8 mouse cellular contexts compared by ENCODE assay signal in the genomic region with DNA sequence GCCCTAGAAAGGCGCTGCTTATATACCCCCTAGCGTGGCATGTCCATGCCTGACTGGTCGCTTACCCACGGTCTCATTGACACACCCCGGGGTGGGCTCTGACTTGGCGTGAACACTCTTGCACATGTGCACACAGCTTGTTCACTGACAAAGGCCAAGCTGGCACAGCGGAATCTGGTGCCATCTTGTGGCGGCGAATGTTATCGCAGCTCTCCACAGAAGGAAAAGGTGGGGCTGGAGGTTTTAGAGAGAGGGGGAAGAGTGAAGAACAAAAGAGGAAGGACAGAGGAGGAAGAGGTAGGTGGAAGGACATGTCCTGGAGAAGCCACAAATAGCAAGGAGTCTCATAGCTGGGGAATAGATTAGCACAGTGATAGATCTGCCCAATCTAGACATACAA. TPM values are rescaled to one million over a fixed set of nuclear protein-coding genes. Genes with fewer than 3 reads are reported as not detected.
DNase-seq lines count a peak whose midpoint lies in the region; ATAC-seq and TF ChIP-seq lines count a peak whose summit lies in the region.

No protein-coding gene starts in this region.

- no peak overlapping the region for H3K4me3 ChIP-seq in liver, embryonic 12.5 days
- H3K4me3 ChIP-seq in gastrocnemius, adult 2 months = peak overlapping the region; percentile 68
- H3K4me3 ChIP-seq in liver, adult 2 months (ENCODE audit: insufficient read depth, low read depth, low read length) = no peak overlapping the region
- H3K4me3 ChIP-seq in neural tube, embryonic 11.5 days (ENCODE audit: low read depth, low read length) = no peak overlapping the region

- 29% methylated on average over 10 of the region's 10 CpGs for WGBS in liver, embryonic 12.5 days (ENCODE audit: insufficient replicate concordance)
- WGBS in liver, adult 2 months = 38% methylated on average over 10 of the region's 10 CpGs
- WGBS in neural tube, embryonic 11.5 days = 36% methylated on average over 10 of the region's 10 CpGs

- H3K4me2 ChIP-seq in liver, embryonic 12.5 days = no peak overlapping the region
- H3K4me2 ChIP-seq in neural tube, embryonic 11.5 days (ENCODE audit: low read depth) = no peak overlapping the region

- no peaks in the 10 kb centered on the region for H3K79me2 ChIP-seq in liver, adult 2 months (ENCODE audit: control insufficient read depth, insufficient read depth, low read length)

- no peak for TF ChIP-seq POLR2A in liver, adult 2 months (IDR thresholded peaks at IDR 0.05; ENCODE audit: extremely low read depth, insufficient read depth, low read length)

- H3K4me1 ChIP-seq in liver, embryonic 12.5 days = no peaks in the 10 kb centered on the region
- no peaks in the 10 kb centered on the region for H3K4me1 ChIP-seq in liver, adult 2 months (ENCODE audit: control insufficient read depth, insufficient read depth, low read length)
- no peaks in the 10 kb centered on the region for H3K4me1 ChIP-seq in neural tube, embryonic 11.5 days (ENCODE audit: control insufficient read depth, insufficient read depth, low read length)

- TF ChIP-seq CTCF in gastrocnemius, adult 2 months (IDR thresholded peaks at IDR 0.05) = no peak; the same call in 1 of the 2 replicates
- peak; percentile 93 for TF ChIP-seq CTCF in liver, adult 2 months (IDR thresholded peaks at IDR 0.05; ENCODE audit: low read depth, low read length)

- intact Hi-C loops in gastrocnemius, adult 2 months (cut with DNase I) = loop anchor here (2.0 to 10.0 kb wide), 2 partner anchors 100 to 278 kb away; no protein-coding TSS in a partner anchor

- H3K27ac ChIP-seq in liver, embryonic 12.5 days = no peak overlapping the region
- no peak overlapping the region for H3K27ac ChIP-seq in gastrocnemius, adult 2 months
- no peak overlapping the region for H3K27ac ChIP-seq in liver, adult 2 months (replicated peaks; ENCODE audit: insufficient read depth, low read depth, low read length)
- H3K27ac ChIP-seq in neural tube, embryonic 11.5 days (ENCODE audit: low read depth, low read length) = no peak overlapping the region

- H3K9ac ChIP-seq in liver, embryonic 12.5 days = no peak overlapping the region
- H3K9ac ChIP-seq in liver, adult 2 months (ENCODE audit: low read depth, low read length) = no peak overlapping the region
- no peak overlapping the region for H3K9ac ChIP-seq in neural tube, embryonic 11.5 days (ENCODE audit: low read length)

- no peaks in the 10 kb centered on the region for H3K27me3 ChIP-seq in liver, embryonic 12.5 days (replicated peaks)
- H3K27me3 ChIP-seq in liver, adult 2 months (ENCODE audit: control insufficient read depth, insufficient read depth, low read length) = no peaks in the 10 kb centered on the region
- no peaks in the 10 kb centered on the region for H3K27me3 ChIP-seq in neural tube, embryonic 11.5 days (ENCODE audit: control insufficient read depth, insufficient read depth, low read length)

- no peak for ATAC-seq in liver, embryonic 12.5 days
- ATAC-seq in inflammation-experienced regulatory T-cells, adult 6 months = peak; percentile 46
- ATAC-seq in neural tube, embryonic 11.5 days (ENCODE audit: insufficient read depth, low FRiP score, low TSS enrichment) = no peak

- DNase-seq in liver = peak; percentile 55
- peak; percentile 94 to 96 for DNase-seq in cerebellum, postnatal 14 days
- DNase-seq in gastrocnemius, adult 2 months = peak; percentile 81
- DNase-seq in liver, adult 2 months (ENCODE audit: extremely low read depth, low read depth, low spot score) = peak; percentile 25
- peak; percentile 75 for DNase-seq in neural tube, embryonic 11.5 days (ENCODE audit: low spot score)
- peak; percentile 72 for DNase-seq in testis, postnatal 10 days (ENCODE audit: low spot score)

- H3K9me3 ChIP-seq in liver, embryonic 12.5 days (replicated peaks) = peaks cover 24% of the 10 kb centered on the region
- no peaks in the 10 kb centered on the region for H3K9me3 ChIP-seq in neural tube, embryonic 11.5 days (ENCODE audit: control insufficient read depth, low read length)

- no peaks in the 10 kb centered on the region for H3K36me3 ChIP-seq in liver, embryonic 12.5 days
- H3K36me3 ChIP-seq in liver, adult 2 months (ENCODE audit: control insufficient read depth, insufficient read depth, low read length) = no peaks in the 10 kb centered on the region
- H3K36me3 ChIP-seq in neural tube, embryonic 11.5 days (ENCODE audit: control insufficient read depth, insufficient read depth, low read length) = no peaks in the 10 kb centered on the region

RNA-seq across cellular contexts. Expression of a gene that starts 18.1 kb away (rescaled TPM):
- polyA plus RNA-seq in liver, embryonic 12.5 days (2016; fragmentation: Nextera tagmentation; extraction: Ambion mirVana) = 42.7 and 42.9 TPM in 2 replicates
- 1 to 10 TPM; 7.1 to 8.2 TPM for total RNA-seq in gastrocnemius, adult 2 months (2021)
- 10 to 100 TPM; 38.6 to 41.2 (median 40.0) TPM for polyA plus RNA-seq in inflammation-experienced regulatory T-cells, adult 6 months (2017; shearing (Covaris generic))
- total RNA-seq in liver, adult 2 months (2014; rRNA removed) = 2.6 and 3.7 TPM in 2 replicates
- 13.0 and 16.8 TPM in 2 replicates for polyA plus RNA-seq in liver, adult 2 months (2012; rRNA removed)
- 68.4 and 71.5 TPM in 2 replicates for polyA plus RNA-seq in neural tube, embryonic 11.5 days (2014; fragmentation: Nextera tagmentation; extraction: Ambion mirVana)

RNA-seq across cellular contexts. Expression of a gene that starts 28.9 kb away (rescaled TPM):
- polyA plus RNA-seq in liver, embryonic 12.5 days (2016; fragmentation: Nextera tagmentation; extraction: Ambion mirVana) = 11.6 and 13.0 TPM in 2 replicates
- total RNA-seq in gastrocnemius, adult 2 months (2021) = not detected
- 1 to 10 TPM in 1 of 3 experiments, not detected in 2; 1.5 TPM for polyA plus RNA-seq in inflammation-experienced regulatory T-cells, adult 6 months (2017; shearing (Covaris generic))
- 0.37 and 1.3 TPM in 2 replicates for total RNA-seq in liver, adult 2 months (2014; rRNA removed)
- polyA plus RNA-seq in liver, adult 2 months (2012; rRNA removed) = 1.6 and 2.3 TPM in 2 replicates
- polyA plus RNA-seq in neural tube, embryonic 11.5 days (2014; fragmentation: Nextera tagmentation; extraction: Ambion mirVana) = 199 TPM in 2 replicates

RNA-seq across cellular contexts. Expression of a gene that starts 41.4 kb away (rescaled TPM):
- polyA plus RNA-seq in liver, embryonic 12.5 days (2016; fragmentation: Nextera tagmentation; extraction: Ambion mirVana) = 0.04 and 0.08 TPM in 2 replicates
- under 1 TPM; 0.05 to 0.20 TPM for total RNA-seq in gastrocnemius, adult 2 months (2021)
- not detected for polyA plus RNA-seq in inflammation-experienced regulatory T-cells, adult 6 months (2017; shearing (Covaris generic))
- total RNA-seq in liver, adult 2 months (2014; rRNA removed) = under 0.01 and 0.07 TPM in 2 replicates
- 0.01 and 0.07 TPM in 2 replicates for polyA plus RNA-seq in liver, adult 2 months (2012; rRNA removed)
- 1.5 and 2.2 TPM in 2 replicates for polyA plus RNA-seq in neural tube, embryonic 11.5 days (2014; fragmentation: Nextera tagmentation; extraction: Ambion mirVana)

Comparison
In these comparisons a context has a peak if more than half of its experiments do, and no peak if none do; other contexts are left out.
1. DNase-seq: peak in every context shown above with its lines; median percentile 95 in cerebellum, postnatal 14 days; 81 in gastrocnemius, adult 2 months; 75 in neural tube, embryonic 11.5 days; 72 in testis, postnatal 10 days; 55 in liver; 25 in liver, adult 2 months.
2. RNA of a gene that starts 28.9 kb away (polyA plus RNA-seq): 199 TPM in neural tube, embryonic 11.5 days; 11.6 to 13.0 TPM in liver, embryonic 12.5 days, 1.6 to 2.3 TPM in liver, adult 2 months and 1.5 TPM in inflammation-experienced regulatory T-cells, adult 6 months; every median in the first group is over 10 times any median in the second.